Mouse (Mus musculus) neural tube, embryonic 12.5 days (tissue): ENCODE measurements around the gene Trim71. TPM values are rescaled to one million over a fixed set of nuclear protein-coding genes. Genes with fewer than 3 reads are reported as not detected.

Experiments used
- polyA plus RNA-seq: library from polyadenylated mRNA; unstranded; fragments of >200 nt; fragmentation: Nextera tagmentation; extraction: Ambion mirVana; gene quantifications from 2 replicates; pipeline ENCODE4 v1.2.1, GENCODE M21; 2016

Trim71 gene
- polyA plus RNA-seq, 1 experiment from 2014 or later: 0.98 TPM

Other genes starting within 250 kb of the Trim71 start
- not detected in 2 replicates for gene Bcl2a1c, start 234.2 kb downstream of the Trim71 start, polyA plus RNA-seq
- 41.3 and 42.8 TPM in 2 replicates for gene Crtap, start 173.7 kb downstream of the Trim71 start, polyA plus RNA-seq
- gene Glb1, start 163.3 kb downstream of the Trim71 start, polyA plus RNA-seq: 22.4 and 24.5 TPM in 2 replicates
- 8.0 and 8.4 TPM in 2 replicates for gene Tmppe, start 163.3 kb downstream of the Trim71 start, polyA plus RNA-seq
- not detected in 2 replicates for gene Ccr4, start 59.5 kb downstream of the Trim71 start, polyA plus RNA-seq
- gene C130032M10Rik, start 48.7 kb downstream of the Trim71 start, polyA plus RNA-seq: 0.28 and 0.29 TPM in 2 replicates
- 63.8 and 64.3 TPM in 2 replicates for gene Cnot10, start 75.8 kb upstream of the Trim71 start, polyA plus RNA-seq
- 147 and 154 TPM in 2 replicates for gene Dync1li1, start 124.4 kb upstream of the Trim71 start, polyA plus RNA-seq
- gene Cmtm6, start 166.7 kb upstream of the Trim71 start, polyA plus RNA-seq: 22.3 and 24.6 TPM in 2 replicates
- 37.0 and 44.8 TPM in 2 replicates for gene Cmtm7, start 217.5 kb upstream of the Trim71 start, polyA plus RNA-seq